Mouse (Mus musculus) MEL (cell line): Measurements from ENCODE around the gene Ugt1a10. TPM values are rescaled to one million over a fixed set of nuclear protein-coding genes. Genes with fewer than 3 reads are reported as not detected.

Source experiments
- DNase-seq: peaks from one replicate; pipeline ENCODE4 v3.0.0; 2011; ENCODE audit warnings: low read depth, low spot score
- H3K27ac ChIP-seq: 2 replicates; pipeline ENCODE4 v1.5.1; 2012; ENCODE audit warnings: low read depth, mild to moderate bottlenecking, control low read depth, low read length, moderate library complexity; ENCODE audit not compliant: control insufficient read depth
- H3K27me3 ChIP-seq, 2 experiments: fragments of 150-350 bp in 1 of 2; sonication (generic) in 1 of 2; 2 replicates each; pipeline ENCODE4 v1.6.1; 2012; ENCODE audit warnings: low read length in 2 of 2, mild to moderate bottlenecking in 2 of 2, improper control_type of control experiment in 1 of 2, moderate library complexity in 1 of 2; ENCODE audit not compliant: insufficient read depth in 2 of 2, control insufficient read depth in 1 of 2
- H3K36me3 ChIP-seq, 2 experiments: 2 replicates each; pipeline ENCODE4 v1.6.1; 2012 to 2014; ENCODE audit warnings: low read length in 2 of 2, improper control_type of control experiment in 1 of 2, inconsistent platforms in 1 of 2, mild to moderate bottlenecking in 1 of 2; ENCODE audit not compliant: insufficient read depth in 2 of 2, control insufficient read depth in 1 of 2
- H3K4me1 ChIP-seq, 2 experiments: fragments of 150-350 bp in 1 of 2; sonication (generic) in 1 of 2; 2 replicates each; pipeline ENCODE4 v1.6.1; 2012; ENCODE audit warnings: low read length in 2 of 2, improper control_type of control experiment in 1 of 2, mild to moderate bottlenecking in 1 of 2; ENCODE audit not compliant: insufficient read depth in 2 of 2, control insufficient read depth in 1 of 2
- H3K4me3 ChIP-seq, 2 experiments: fragments of 150-350 bp in 1 of 2; sonication (generic) in 1 of 2; 2 replicates each; pipeline ENCODE4 v1.5.1; 2012; ENCODE audit warnings: low read depth in 2 of 2, low read length in 2 of 2, mild to moderate bottlenecking in 2 of 2, moderate library complexity in 2 of 2, control low read depth in 1 of 2, improper control_type of control experiment in 1 of 2; ENCODE audit not compliant: control insufficient read depth in 1 of 2, insufficient read depth in 1 of 2
- H3K79me2 ChIP-seq: 2 replicates; pipeline ENCODE4 v1.6.1; 2012; ENCODE audit warnings: mild to moderate bottlenecking, low read length, moderate library complexity; ENCODE audit not compliant: control insufficient read depth, poor library complexity, insufficient read depth
- H3K9ac ChIP-seq: 2 replicates; pipeline ENCODE4 v1.6.1; 2012; ENCODE audit warnings: low read depth, mild to moderate bottlenecking, control low read depth, low read length, moderate library complexity; ENCODE audit not compliant: control insufficient read depth, poor library complexity, severe bottlenecking
- H3K9me3 ChIP-seq: fragments of 150-350 bp; sonication (generic); replicated peaks from 2 replicates; pipeline ENCODE4 v1.6.1; 2012; ENCODE audit warnings: mild to moderate bottlenecking, low read length, improper control_type of control experiment, moderate library complexity; ENCODE audit not compliant: insufficient read depth
- BHLHE40 ChIP-seq: IDR thresholded peaks from 2 replicates; pipeline ENCODE4 v1.6.1; 2012; ENCODE audit warnings: low read depth, mild to moderate bottlenecking, inconsistent platforms, low read length, improper control_type of control experiment, borderline replicate concordance
- CHD1 ChIP-seq: IDR thresholded peaks from 2 replicates; pipeline ENCODE4 v1.6.1; 2012; ENCODE audit warnings: low read depth, mild to moderate bottlenecking, inconsistent platforms, low read length, improper control_type of control experiment
- CTCF ChIP-seq, 3 experiments: IDR thresholded peaks in 2 of 3; conservative IDR thresholded peaks in 1 of 3; 2 replicates each; pipeline ENCODE4 v1.5.1; 2011 to 2012; ENCODE audit warnings: low read length in 3 of 3, low read depth in 2 of 3, mild to moderate bottlenecking in 2 of 3, improper control_type of control experiment in 1 of 3, inconsistent platforms in 1 of 3, mixed read lengths in 1 of 3, moderate library complexity in 1 of 3; ENCODE audit not compliant: control insufficient read depth in 1 of 3, insufficient read depth in 1 of 3, poor library complexity in 1 of 3, severe bottlenecking in 1 of 3
- E2F4 ChIP-seq: IDR thresholded peaks from 2 replicates; pipeline ENCODE4 v1.6.1; 2011; ENCODE audit warnings: low read depth, low read length, improper control_type of control experiment, borderline replicate concordance
- ELF1 ChIP-seq: IDR thresholded peaks from 2 replicates; pipeline ENCODE4 v1.6.1; 2014; ENCODE audit warnings: low read depth, mild to moderate bottlenecking, inconsistent platforms, low read length, improper control_type of control experiment, moderate library complexity
- EP300 ChIP-seq, 2 experiments: IDR thresholded peaks; 2 replicates each; pipeline ENCODE4 v1.6.1; 2011; ENCODE audit warnings: improper control_type of control experiment in 2 of 2, low read length in 2 of 2, low read depth in 1 of 2, mild to moderate bottlenecking in 1 of 2
- GATA1 ChIP-seq: IDR thresholded peaks from 2 replicates; pipeline ENCODE4 v1.6.1; 2011; ENCODE audit warnings: low read depth, low read length, improper control_type of control experiment
- HCFC1 ChIP-seq: IDR thresholded peaks from 2 replicates; pipeline ENCODE4 v1.6.1; 2012; ENCODE audit warnings: low read depth, mild to moderate bottlenecking, inconsistent platforms, low read length, improper control_type of control experiment, moderate library complexity
- JUND ChIP-seq: IDR thresholded peaks from 2 replicates; pipeline ENCODE4 v1.6.1; 2011; ENCODE audit warnings: low read depth, mild to moderate bottlenecking, improper control_type of control experiment, low read length
- KAT2A ChIP-seq: conservative IDR thresholded peaks from 2 replicates; pipeline ENCODE4 v1.6.1; 2012; ENCODE audit warnings: low read depth, low read length, improper control_type of control experiment, inconsistent platforms
- MAFK ChIP-seq: IDR thresholded peaks from 2 replicates; pipeline ENCODE4 v1.6.1; 2011; ENCODE audit warnings: low read depth, mild to moderate bottlenecking, low read length, improper control_type of control experiment, borderline replicate concordance
- MAX ChIP-seq: IDR thresholded peaks from 2 replicates; pipeline ENCODE4 v1.6.1; 2011; ENCODE audit warnings: low read length, improper control_type of control experiment
- MAZ ChIP-seq: IDR thresholded peaks from 2 replicates; pipeline ENCODE4 v1.6.1; 2012; ENCODE audit warnings: low read depth, mild to moderate bottlenecking, inconsistent platforms, low read length, improper control_type of control experiment
- MEF2A ChIP-seq: IDR thresholded peaks from 2 replicates; pipeline ENCODE4 v1.6.1; 2014; ENCODE audit warnings: low read depth, mild to moderate bottlenecking, inconsistent platforms, low read length, improper control_type of control experiment; ENCODE audit not compliant: poor library complexity, insufficient replicate concordance, severe bottlenecking; ENCODE audit errors: extremely low read depth
- MYB ChIP-seq: IDR thresholded peaks from 2 replicates; pipeline ENCODE4 v1.6.1; 2011; ENCODE audit warnings: mild to moderate bottlenecking, low read depth, low read length, improper control_type of control experiment
- MYC ChIP-seq: IDR thresholded peaks from 2 replicates; pipeline ENCODE4 v1.6.1; 2011; ENCODE audit warnings: low read depth, mild to moderate bottlenecking, low read length, improper control_type of control experiment, moderate library complexity
- NRF1 ChIP-seq: IDR thresholded peaks from 2 replicates; pipeline ENCODE4 v1.6.1; 2014; ENCODE audit warnings: low read depth, mild to moderate bottlenecking, inconsistent platforms, low read length, improper control_type of control experiment, moderate library complexity; ENCODE audit not compliant: poor library complexity, insufficient read depth, severe bottlenecking
- POLR2A ChIP-seq, 2 experiments: IDR thresholded peaks; 2 replicates each; pipeline ENCODE4 v1.6.1; 2011 to 2012; ENCODE audit warnings: low read length in 2 of 2, mild to moderate bottlenecking in 2 of 2, control low read depth in 1 of 2, improper control_type of control experiment in 1 of 2, low read depth in 1 of 2, moderate library complexity in 1 of 2; ENCODE audit not compliant: control insufficient read depth in 1 of 2, insufficient read depth in 1 of 2, poor library complexity in 1 of 2
- POLR2AphosphoS2 ChIP-seq: IDR thresholded peaks from 2 replicates; pipeline ENCODE4 v1.6.1; 2011; ENCODE audit warnings: low read length, improper control_type of control experiment
- POLR2AphosphoS5 ChIP-seq: IDR thresholded peaks from 2 replicates; pipeline ENCODE4 v1.6.1; 2012; ENCODE audit warnings: low read depth, borderline replicate concordance, mild to moderate bottlenecking, inconsistent platforms, low read length, moderate library complexity, mixed read lengths
- RAD21 ChIP-seq: IDR thresholded peaks from 2 replicates; pipeline ENCODE4 v1.6.1; 2011; ENCODE audit warnings: mild to moderate bottlenecking, low read depth, low read length, improper control_type of control experiment
- RCOR1 ChIP-seq: IDR thresholded peaks from 2 replicates; pipeline ENCODE4 v1.6.1; 2012; ENCODE audit warnings: low read depth, mild to moderate bottlenecking, inconsistent platforms, low read length, improper control_type of control experiment
- SIN3A ChIP-seq: IDR thresholded peaks from 2 replicates; pipeline ENCODE4 v1.6.1; 2012; ENCODE audit warnings: low read length, improper control_type of control experiment, inconsistent platforms
- TAL1 ChIP-seq: IDR thresholded peaks from 2 replicates; pipeline ENCODE4 v1.6.1; 2012; ENCODE audit warnings: mild to moderate bottlenecking, inconsistent platforms, low read length, moderate library complexity, mixed read lengths
- TBP ChIP-seq: IDR thresholded peaks from 2 replicates; pipeline ENCODE4 v1.8.0; 2011; ENCODE audit warnings: low read depth, low read length, improper control_type of control experiment
- TCF12 ChIP-seq: IDR thresholded peaks from 2 replicates; pipeline ENCODE4 v1.6.1; 2014; ENCODE audit warnings: low read depth, mild to moderate bottlenecking, inconsistent platforms, low read length, improper control_type of control experiment, moderate library complexity
- UBTF ChIP-seq: IDR thresholded peaks from 2 replicates; pipeline ENCODE4 v1.6.1; 2012; ENCODE audit warnings: low read depth, mild to moderate bottlenecking, inconsistent platforms, low read length, improper control_type of control experiment, moderate library complexity, borderline replicate concordance; ENCODE audit not compliant: insufficient read depth
- USF1 ChIP-seq: IDR thresholded peaks from 2 replicates; pipeline ENCODE4 v1.6.1; 2014; ENCODE audit warnings: low read depth, mild to moderate bottlenecking, inconsistent platforms, low read length, improper control_type of control experiment, moderate library complexity
- USF2 ChIP-seq, 2 experiments: IDR thresholded peaks; 2 replicates each; pipeline ENCODE4 v1.6.1; 2011 to 2012; ENCODE audit warnings: improper control_type of control experiment in 2 of 2, low read length in 2 of 2, borderline replicate concordance in 1 of 2, inconsistent platforms in 1 of 2, low read depth in 1 of 2, mild to moderate bottlenecking in 1 of 2; ENCODE audit not compliant: insufficient read depth in 1 of 2
- ZMIZ1 ChIP-seq: IDR thresholded peaks from 2 replicates; pipeline ENCODE4 v1.6.1; 2012; ENCODE audit warnings: low read depth, mild to moderate bottlenecking, inconsistent platforms, low read length, improper control_type of control experiment, moderate library complexity
- polyA plus RNA-seq, 2 experiments: library from polyadenylated mRNA; stranded (reverse) in 1 of 2; unstranded in 1 of 2; fragments of >175 nt in 1 of 2; fragments of >200 nt in 1 of 2; gene quantifications; 2 replicates each; pipeline versions ENCODE4 v1.2.1 to v1.2.4; 2012; ENCODE audit warnings: low replicate concordance in 2 of 2, low read depth in 1 of 2; ENCODE audit not compliant: insufficient read length in 2 of 2, insufficient read depth in 1 of 2, missing spikeins in 1 of 2
- total RNA-seq: library from RNA; depleted of rRNA; stranded (reverse); fragments of 300-350 nt; gene quantifications from 2 replicates; pipeline ENCODE4 v1.2.3, GENCODE M21; 2012

The Ugt1a10 gene
- total and polyA plus RNA-seq, 3 experiments, result not detected

GRCm38 (mm10) chr1:88136646-88137045 lies 81.5 kb downstream of the Ugt1a10 start:
- no peak overlapping the region for H3K9ac ChIP-seq
- H3K79me2 ChIP-seq, result no peaks in the 10 kb centered on the region
- no peak overlapping the region for H3K4me3 ChIP-seq
- H3K27me3 ChIP-seq, result no peaks in the 10 kb centered on the region
- no peaks in the 10 kb centered on the region for H3K36me3 ChIP-seq
- no peaks in the 10 kb centered on the region for H3K9me3 ChIP-seq
- no peaks in the 10 kb centered on the region for H3K4me1 ChIP-seq
- no peak overlapping the region for H3K27ac ChIP-seq
- DNase-seq, result no peak
- TF ChIP-seq TCF12 (no peak), CHD1 (no peak), MEF2A (no peak), GATA1 (no peak), MYB (no peak), USF2 (IDR thresholded peaks at IDR 0.05; ENCODE audit: borderline replicate concordance in 1 of 2, insufficient read depth in 1 of 2, low read depth in 1 of 2, low read length in 2 of 2) (no peak), NRF1 (no peak), JUND (no peak), ZMIZ1 (no peak), MAX (no peak), USF1 (no peak), MAFK (no peak), SIN3A (no peak), MAZ (no peak), UBTF (no peak), POLR2A (IDR thresholded peaks at IDR 0.05; ENCODE audit: control insufficient read depth in 1 of 2, insufficient read depth in 1 of 2, low read depth in 1 of 2, low read length in 2 of 2, poor library complexity in 1 of 2) (no peak), EP300 (IDR thresholded peaks at IDR 0.05; ENCODE audit: low read depth in 1 of 2, low read length in 2 of 2) (no peak), HCFC1 (no peak), TAL1 (no peak), E2F4 (no peak)

DNA sequence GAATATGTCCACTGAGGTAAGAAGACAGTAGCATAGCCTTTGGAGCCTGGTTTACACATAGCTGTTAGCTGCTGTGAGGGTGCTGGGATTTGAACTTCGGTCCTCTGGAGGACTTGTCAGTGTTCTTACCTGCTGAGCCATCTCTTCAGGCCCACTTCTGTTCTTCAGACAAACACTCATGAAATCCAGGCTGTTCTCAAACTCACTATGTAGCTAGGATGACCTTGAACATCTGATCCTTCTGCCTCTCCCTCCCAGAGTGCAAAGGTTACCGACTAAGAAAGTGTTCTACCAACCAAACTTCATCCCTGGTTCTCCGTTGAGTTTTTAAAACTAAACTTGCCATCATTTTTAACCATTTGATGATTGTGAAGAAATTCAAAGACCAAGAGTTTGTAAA lies 82.1 kb downstream of the Ugt1a10 start:
- Histone ChIP-seq H3K27me3 (no peaks in the 10 kb centered on the region), H3K4me1 (no peaks in the 10 kb centered on the region), H3K4me3 (no peak overlapping the region), H3K36me3 (no peaks in the 10 kb centered on the region), H3K79me2 (no peaks in the 10 kb centered on the region), H3K9me3 (no peaks in the 10 kb centered on the region), H3K27ac (no peak overlapping the region), H3K9ac (no peak overlapping the region)
- no peak for DNase-seq
- TF ChIP-seq RCOR1, result no peak
- no peak for TF ChIP-seq USF1
- TF ChIP-seq TBP, result no peak
- no peak for TF ChIP-seq MYC
- no peak for TF ChIP-seq KAT2A
- no peak for TF ChIP-seq BHLHE40
- no peak for TF ChIP-seq POLR2AphosphoS2
- TF ChIP-seq CTCF (IDR thresholded peaks at IDR 0.05 in 2 of 3, conservative IDR thresholded peaks at IDR 0.05 in 1 of 3; ENCODE audit: control insufficient read depth in 1 of 3, insufficient read depth in 1 of 3, low read depth in 2 of 3, low read length in 3 of 3, poor library complexity in 1 of 3, severe bottlenecking in 1 of 3), result no peak
- no peak for TF ChIP-seq TAL1
- no peak for TF ChIP-seq RAD21
- TF ChIP-seq GATA1, result no peak
- no peak for TF ChIP-seq MAFK
- no peak for TF ChIP-seq SIN3A
- no peak for TF ChIP-seq POLR2A (IDR thresholded peaks at IDR 0.05; ENCODE audit: control insufficient read depth in 1 of 2, insufficient read depth in 1 of 2, low read depth in 1 of 2, low read length in 2 of 2, poor library complexity in 1 of 2)
- TF ChIP-seq ELF1, result no peak
- no peak for TF ChIP-seq POLR2AphosphoS5
